Mouse (Mus musculus) cerebellum, adult 11 months (tissue): ENCODE results near the gene Polr2a.
"Not testable (repeated sequence)": the region's sequence is repeated elsewhere in the genome, so short reads cannot be mapped to it uniquely, and the experiment has no call there.

Experiments
- DNase-seq: peaks from one replicate; pipeline ENCODE4 v3.0.0; 2022

The Polr2a gene

GRCm38 (mm10) chr11:69731408-69731807, 27.0 kb downstream of the Polr2a start:
- not testable (repeated sequence) for DNase-seq

- no peak for DNase-seq
These were observed 29.4 kb downstream of the Polr2a start for GRCm38 (mm10) chr11:69729063-69729462.

- no peak for DNase-seq
These were observed 32.5 kb downstream of the Polr2a start for GRCm38 (mm10) chr11:69725951-69726350.

DNA sequence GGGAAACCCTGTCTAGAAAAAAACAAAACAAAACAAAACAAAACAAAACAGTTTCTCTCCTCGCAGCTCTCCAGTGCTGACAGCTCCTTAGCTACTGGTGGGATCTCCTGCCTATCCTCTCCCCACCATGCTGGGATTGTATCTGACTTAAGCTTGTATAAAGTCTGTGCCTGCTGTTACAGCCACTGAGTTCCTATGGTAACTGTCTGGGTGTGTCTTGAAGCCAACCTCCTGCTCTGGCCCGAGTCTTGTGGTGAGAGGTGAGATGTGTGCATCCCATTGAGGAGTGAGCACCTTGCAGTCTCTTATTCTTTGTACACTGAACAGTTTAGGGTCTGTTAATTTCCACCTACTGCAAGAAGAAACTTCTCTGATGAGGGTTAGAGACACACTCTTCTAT, 35.4 kb downstream of the Polr2a start:
- DNase-seq = no peak

- no peak for DNase-seq
These were observed 37.6 kb downstream of the Polr2a start for GRCm38 (mm10) chr11:69720852-69721251.

DNA sequence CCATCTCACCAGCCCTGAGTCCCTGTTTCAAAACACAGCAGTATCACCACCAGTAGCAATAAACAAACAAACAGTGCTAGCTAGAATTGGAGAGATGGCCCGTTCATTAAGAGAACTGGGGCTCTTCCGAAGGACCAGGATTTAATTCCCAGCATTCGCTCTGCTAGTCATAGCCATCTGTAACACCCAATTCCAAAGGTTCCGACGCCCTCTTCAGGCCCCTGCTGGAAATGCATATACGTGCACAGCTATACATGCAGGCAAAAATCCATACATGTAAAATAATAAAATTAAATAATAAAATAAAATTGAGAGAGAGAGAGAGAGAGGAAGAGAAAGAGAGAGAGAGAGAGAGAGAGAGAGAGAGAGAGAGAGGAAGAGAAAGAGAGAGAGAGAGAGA, 39.0 kb downstream of the Polr2a start:
- DNase-seq = no peak

- DNase-seq = no peak
These were observed 39.8 kb downstream of the Polr2a start for GRCm38 (mm10) chr11:69718661-69719060.

- DNase-seq = no peak
These were observed 41.5 kb downstream of the Polr2a start for GRCm38 (mm10) chr11:69716953-69717352.

DNA sequence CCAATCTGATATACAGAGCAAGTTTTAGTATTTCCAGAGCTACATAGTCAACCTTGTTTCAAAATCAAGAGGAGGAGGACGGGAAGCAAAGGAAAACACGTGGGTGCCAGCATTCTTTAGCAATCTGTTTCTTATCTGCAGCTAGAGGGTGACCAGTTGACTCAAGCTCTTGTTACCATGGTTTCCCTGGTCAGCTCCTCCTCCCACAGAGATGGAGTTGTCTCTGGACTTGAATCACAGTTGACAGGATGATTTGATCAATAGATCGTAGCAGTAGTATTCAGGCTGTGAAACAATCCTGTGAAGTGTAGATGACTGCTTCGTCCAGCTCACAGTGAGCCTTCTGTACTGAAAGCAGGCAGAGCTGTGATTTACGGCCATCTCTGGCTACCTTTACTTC, 42.5 kb downstream of the Polr2a start:
- DNase-seq = no peak

GRCm38 (mm10) chr11:69715482-69715881, 43.0 kb downstream of the Polr2a start:
- DNase-seq = no peak

DNA sequence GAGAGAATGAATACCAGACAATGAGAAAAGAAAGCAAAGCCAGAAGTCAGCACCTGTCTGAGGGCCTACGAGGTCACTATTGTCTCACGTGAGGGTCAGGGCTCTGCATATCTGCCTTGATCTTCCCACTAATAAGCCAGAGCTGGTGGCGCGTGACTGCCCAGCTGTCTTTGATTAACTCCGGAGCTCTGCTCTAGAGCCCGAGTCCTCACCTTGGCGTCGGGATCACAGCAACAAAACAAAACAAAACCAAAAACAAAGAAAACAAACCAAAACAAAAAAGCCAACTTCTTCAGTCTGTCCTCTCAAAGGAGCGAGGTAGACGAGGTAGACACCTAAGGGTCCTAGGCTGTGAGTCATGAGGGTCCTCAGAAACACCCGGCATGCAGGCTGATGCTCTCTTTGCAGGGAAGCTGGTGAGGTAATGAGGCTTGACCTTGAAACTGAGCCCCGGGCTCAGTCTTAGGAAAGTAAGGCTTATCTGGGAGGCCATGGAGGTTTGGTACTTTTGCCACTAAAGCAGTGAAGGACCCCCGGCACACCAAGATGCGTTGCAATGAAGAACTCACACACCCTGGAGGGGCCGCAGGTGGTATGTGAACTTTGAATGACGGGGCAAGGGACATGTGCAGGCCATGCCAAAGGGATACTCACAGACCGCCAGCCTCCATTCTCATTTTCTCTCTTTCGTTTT, 43.7 kb downstream of the Polr2a start:
- DNase-seq = no peak

DNA sequence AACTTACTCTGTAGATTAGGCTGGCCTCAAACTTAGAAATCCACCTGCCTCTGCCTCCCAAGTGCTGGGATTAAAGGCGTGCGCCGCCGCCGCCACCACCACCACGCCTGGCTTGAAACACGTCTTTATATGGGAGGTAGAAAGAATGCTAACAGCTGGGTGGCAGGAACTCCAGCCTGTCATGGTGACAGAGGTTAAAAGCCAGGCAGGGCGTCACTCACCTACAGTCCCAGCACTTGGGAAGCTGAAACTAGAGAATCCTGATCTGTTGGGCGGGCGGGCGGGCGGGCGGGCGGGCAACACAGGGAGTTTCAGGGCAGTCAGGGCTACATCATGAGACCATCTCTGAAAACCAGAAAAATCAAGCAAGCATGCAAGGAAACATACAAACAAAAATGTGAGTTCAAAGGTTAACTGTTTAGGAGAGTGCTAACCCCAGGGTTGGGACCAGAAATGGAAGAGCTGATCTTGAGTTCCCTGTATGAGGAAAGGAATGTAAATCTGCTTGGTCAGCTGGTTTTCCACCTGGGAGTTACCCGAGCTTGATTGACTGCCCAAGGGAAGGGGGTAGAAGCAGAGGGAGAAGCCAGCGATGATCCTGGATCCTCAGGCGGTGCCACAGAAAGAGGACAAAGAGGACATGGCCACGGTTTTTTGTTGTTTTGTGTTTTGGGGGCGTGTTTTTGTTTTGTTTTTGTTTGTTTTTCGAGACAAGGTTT, 45.3 kb downstream of the Polr2a start:
- DNase-seq = no peak

GRCm38 (mm10) chr11:69711082-69711481, 47.4 kb downstream of the Polr2a start:
- DNase-seq = no peak

- no peak for DNase-seq
These were observed 48.0 kb downstream of the Polr2a start for GRCm38 (mm10) chr11:69710470-69710869.

DNA sequence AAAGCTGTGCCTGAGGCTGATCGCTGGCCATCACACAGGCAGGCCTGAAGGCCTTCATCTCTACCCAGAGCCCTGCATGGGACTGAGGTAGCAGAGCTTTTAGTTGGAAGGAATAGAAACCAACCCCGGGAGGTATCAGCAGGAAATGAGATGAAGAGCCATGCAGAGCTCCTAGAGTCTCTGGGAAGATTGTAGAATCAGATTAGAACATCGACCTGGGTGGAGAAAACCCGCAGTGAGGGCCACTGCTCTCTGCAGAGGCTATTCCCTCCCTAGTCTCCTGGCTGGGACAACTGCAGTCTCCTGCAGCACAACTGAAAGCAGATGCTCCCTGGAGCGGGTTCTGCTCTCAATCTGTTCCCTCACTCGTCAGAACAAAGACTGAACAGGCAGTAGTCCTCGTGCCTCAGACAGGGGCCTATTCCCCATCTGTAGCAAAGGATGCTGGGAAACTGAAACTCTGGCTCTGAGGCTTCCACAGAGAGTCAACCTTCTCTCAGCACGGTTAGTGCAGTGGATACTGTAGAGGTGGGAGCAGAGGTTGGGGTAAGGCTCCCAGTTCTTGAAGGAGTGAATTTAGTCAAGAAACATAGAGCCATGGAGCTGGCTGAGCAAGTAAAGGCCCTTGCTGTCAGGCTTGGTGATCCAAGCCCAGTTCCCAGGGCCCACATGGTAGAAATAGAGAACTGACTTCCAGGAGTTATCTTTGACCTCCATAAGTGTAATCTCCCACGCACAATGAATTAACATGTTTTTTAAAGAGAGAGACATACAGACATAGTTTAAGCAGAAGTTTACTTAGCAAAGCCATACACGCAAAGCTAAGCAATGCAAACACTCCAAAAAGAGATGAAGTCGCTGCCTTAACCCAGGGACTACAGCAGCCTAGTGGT, 48.6 kb downstream of the Polr2a start:
- no peak for DNase-seq

GRCm38 (mm10) chr11:69708614-69709265, 49.7 kb downstream of the Polr2a start:
- no peak for DNase-seq

- DNase-seq = no peak
These were observed 50.5 kb downstream of the Polr2a start for GRCm38 (mm10) chr11:69707873-69708381.

DNA sequence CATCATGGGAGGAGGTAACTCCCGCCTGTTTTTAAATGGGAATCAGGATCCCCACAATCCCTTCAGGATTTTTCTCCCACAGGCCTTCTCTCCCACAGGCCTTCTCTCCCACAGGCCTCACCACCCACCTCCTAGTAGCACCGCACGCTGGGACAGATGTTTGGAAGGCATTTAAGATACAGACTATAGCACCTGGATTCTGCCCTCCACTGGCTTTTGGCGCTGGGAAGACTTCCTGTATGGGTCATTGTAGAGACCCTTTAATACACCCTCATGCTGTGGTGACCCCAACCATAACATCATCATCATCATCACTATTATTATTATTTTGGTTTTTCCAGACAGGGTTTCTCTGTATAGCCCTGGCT, 51.0 kb downstream of the Polr2a start:
- no peak for DNase-seq

- DNase-seq = peak; percentile 97
These were observed 51.5 kb downstream of the Polr2a start for GRCm38 (mm10) chr11:69706775-69707479.

- no peak for DNase-seq
These were observed 53.8 kb downstream of the Polr2a start for GRCm38 (mm10) chr11:69704613-69705010.

GRCm38 (mm10) chr11:69703814-69704612, 54.4 kb downstream of the Polr2a start:
- no peak for DNase-seq
